Mouse (Mus musculus): Measurements from ENCODE around the gene Klhl7. TPM values are rescaled to one million over a fixed set of nuclear protein-coding genes. Genes with fewer than 3 reads are reported as not detected.

The Klhl7 gene
- polyA plus RNA-seq, 1 experiment: 0.28 TPM

GRCm38 (mm10) chr5:24126967-24127366 is 26.6 kb downstream of the Klhl7 start:
- Histone ChIP-seq H3K4me1 (ENCODE audit: control insufficient read depth, insufficient read depth, insufficient read length, low read length) (no peaks in the 10 kb centered on the region), H3K27me3 (ENCODE audit: control insufficient read depth, insufficient read depth, low read length) (no peaks in the 10 kb centered on the region), H3K27ac (ENCODE audit: insufficient read depth, low read depth, low read length) (no peak overlapping the region), H3K36me3 (ENCODE audit: control insufficient read depth, insufficient read depth, low read length) (no peaks in the 10 kb centered on the region), H3K4me3 (ENCODE audit: low read depth, low read length) (no peak overlapping the region)
- WGBS: 83% methylated on average over 4 of the region's 4 CpGs
- TF ChIP-seq POLR2A (IDR thresholded peaks at IDR 0.05; ENCODE audit: low read depth, low read length): no peak
- TF ChIP-seq CTCF (IDR thresholded peaks at IDR 0.05; ENCODE audit: extremely low read depth, insufficient read length, insufficient replicate concordance, low read depth, low read length): no peak

- WGBS: 83% methylated on average over 5 of the region's 5 CpGs
- H3K36me3 ChIP-seq (ENCODE audit: control insufficient read depth, insufficient read depth, low read length): peaks cover 7% of the 10 kb centered on the region
- no peak for TF ChIP-seq POLR2A (IDR thresholded peaks at IDR 0.05; ENCODE audit: low read depth, low read length)
- no peak for TF ChIP-seq CTCF (IDR thresholded peaks at IDR 0.05; ENCODE audit: extremely low read depth, insufficient read length, insufficient replicate concordance, low read depth, low read length)
- no peak overlapping the region for H3K27ac ChIP-seq (ENCODE audit: insufficient read depth, low read depth, low read length)
- H3K27me3 ChIP-seq (ENCODE audit: control insufficient read depth, insufficient read depth, low read length): no peaks in the 10 kb centered on the region
- no peaks in the 10 kb centered on the region for H3K4me1 ChIP-seq (ENCODE audit: control insufficient read depth, insufficient read depth, insufficient read length, low read length)
- no peak overlapping the region for H3K4me3 ChIP-seq (ENCODE audit: low read depth, low read length)
Measured at GRCm38 (mm10) chr5:24146964-24147363, 46.6 kb downstream of the Klhl7 start.

DNA sequence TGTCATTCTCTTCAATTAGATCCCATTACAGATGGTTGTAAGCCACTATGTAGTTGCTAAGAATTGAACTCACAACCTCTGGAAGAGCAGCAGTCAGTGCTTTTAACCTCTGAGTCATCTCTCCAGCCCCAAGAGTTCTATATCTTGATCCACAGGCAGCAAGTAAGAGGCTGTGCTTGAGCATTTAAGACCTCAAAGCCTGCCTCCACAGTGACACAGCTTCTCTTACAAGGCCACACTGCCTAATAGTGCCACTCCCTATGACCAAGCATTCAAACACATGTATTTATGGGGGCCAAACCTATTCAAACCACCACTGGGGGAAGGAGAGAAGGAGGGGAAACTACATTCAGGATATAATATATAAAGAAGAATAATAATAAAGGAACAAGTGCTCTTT is 51.8 kb downstream of the Klhl7 start:
- H3K4me1 ChIP-seq (ENCODE audit: control insufficient read depth, insufficient read depth, insufficient read length, low read length): no peaks in the 10 kb centered on the region
- H3K36me3 ChIP-seq (ENCODE audit: control insufficient read depth, insufficient read depth, low read length): peaks cover 5% of the 10 kb centered on the region; the same call in 1 of the 2 replicates
- TF ChIP-seq POLR2A (IDR thresholded peaks at IDR 0.05; ENCODE audit: low read depth, low read length): no peak
- no peak for TF ChIP-seq CTCF (IDR thresholded peaks at IDR 0.05; ENCODE audit: extremely low read depth, insufficient read length, insufficient replicate concordance, low read depth, low read length)
- no peak overlapping the region for H3K27ac ChIP-seq (ENCODE audit: insufficient read depth, low read depth, low read length)
- H3K4me3 ChIP-seq (ENCODE audit: low read depth, low read length): no peak overlapping the region
- no peaks in the 10 kb centered on the region for H3K27me3 ChIP-seq (ENCODE audit: control insufficient read depth, insufficient read depth, low read length)

DNA sequence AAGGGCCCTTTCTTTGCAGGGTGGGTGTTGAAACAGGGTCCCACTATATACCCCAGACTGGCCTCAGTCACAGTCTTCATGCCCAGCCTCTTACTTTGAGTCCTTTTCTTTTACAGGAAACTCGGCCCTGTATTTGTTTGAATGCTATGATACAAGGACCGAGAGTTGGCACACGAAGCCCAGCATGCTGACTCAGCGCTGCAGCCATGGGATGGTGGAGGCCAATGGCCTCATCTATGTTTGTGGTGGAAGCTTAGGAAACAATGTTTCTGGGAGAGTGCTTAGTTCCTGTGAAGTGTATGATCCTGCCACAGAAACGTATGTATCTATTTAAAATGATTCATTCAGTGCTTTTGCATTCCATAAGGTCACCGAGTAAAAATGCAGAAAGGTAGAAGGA is 56.4 kb downstream of the Klhl7 start:
- Histone ChIP-seq H3K27me3 (ENCODE audit: control insufficient read depth, insufficient read depth, low read length) (no peaks in the 10 kb centered on the region), H3K27ac (ENCODE audit: insufficient read depth, low read depth, low read length) (no peak overlapping the region), H3K4me1 (ENCODE audit: control insufficient read depth, insufficient read depth, insufficient read length, low read length) (no peaks in the 10 kb centered on the region), H3K36me3 (ENCODE audit: control insufficient read depth, insufficient read depth, low read length) (peaks cover 6% of the 10 kb centered on the region; the same call in 1 of the 2 replicates), H3K4me3 (ENCODE audit: low read depth, low read length) (no peak overlapping the region)
- 87% methylated on average over 6 of the region's 6 CpGs for WGBS
- no peak for TF ChIP-seq POLR2A (IDR thresholded peaks at IDR 0.05; ENCODE audit: low read depth, low read length)
- no peak for TF ChIP-seq CTCF (IDR thresholded peaks at IDR 0.05; ENCODE audit: extremely low read depth, insufficient read length, insufficient replicate concordance, low read depth, low read length)

DNA sequence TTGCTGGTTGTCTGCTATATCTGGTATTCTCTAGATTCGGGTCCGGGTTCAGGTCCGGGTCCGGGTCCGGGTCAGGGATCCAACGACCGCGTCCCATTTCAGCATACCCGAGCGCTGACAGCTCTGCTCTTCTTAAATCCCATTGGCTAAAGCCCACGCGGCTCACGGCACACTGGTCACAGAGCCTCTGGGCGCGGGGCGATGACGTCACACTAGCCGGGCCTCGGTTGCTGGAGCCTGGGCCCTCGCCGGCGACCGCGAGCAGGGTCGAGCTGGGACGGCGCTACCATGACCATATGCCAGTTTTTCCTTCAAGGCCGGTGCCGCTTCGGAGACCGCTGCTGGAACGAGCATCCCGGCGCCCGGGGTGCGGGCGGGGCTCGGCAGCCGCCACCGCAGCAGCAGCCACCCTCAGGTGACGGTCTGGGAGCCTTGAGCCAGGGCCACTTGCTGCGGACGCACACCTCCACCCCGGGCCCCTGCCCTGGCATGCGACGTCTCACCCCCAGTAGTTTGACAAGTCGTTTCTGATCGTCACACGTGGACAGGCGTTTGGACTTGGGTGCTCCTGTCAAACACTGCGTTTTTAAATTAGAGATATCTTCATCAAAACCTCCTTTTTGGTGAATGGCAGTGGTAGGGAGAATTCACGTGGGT is 64.5 kb downstream of the Klhl7 start, which contains the start of gene Nupl2:
Nupl2 (plus strand) TSS at position 175 of the 657 bp plus-strand sequence.
- H3K4me3 ChIP-seq (ENCODE audit: low read depth, low read length): peak within 1 kb of the TSS; percentile 93
- TF ChIP-seq POLR2A (IDR thresholded peaks at IDR 0.05; ENCODE audit: low read depth, low read length): no peak
- no peak for TF ChIP-seq CTCF (IDR thresholded peaks at IDR 0.05; ENCODE audit: extremely low read depth, insufficient read length, insufficient replicate concordance, low read depth, low read length)
- peaks cover 9% of the 10 kb centered on the region; the same call in 1 of the 2 replicates for H3K36me3 ChIP-seq (ENCODE audit: control insufficient read depth, insufficient read depth, low read length)
- H3K27me3 ChIP-seq (ENCODE audit: control insufficient read depth, insufficient read depth, low read length): no peaks in the 10 kb centered on the region
- H3K4me1 ChIP-seq (ENCODE audit: control insufficient read depth, insufficient read depth, insufficient read length, low read length): no peaks in the 10 kb centered on the region; the same call in 1 of the 2 replicates
- WGBS: under 1% methylated on average over 52 of the region's 52 CpGs
- no peak within 1 kb of the TSS for H3K27ac ChIP-seq (ENCODE audit: insufficient read depth, low read depth, low read length)

GRCm38 (mm10) chr5:24167263-24167662 is 66.9 kb downstream of the Klhl7 start:
- H3K4me3 ChIP-seq (ENCODE audit: low read depth, low read length): no peak overlapping the region
- no peaks in the 10 kb centered on the region for H3K27me3 ChIP-seq (ENCODE audit: control insufficient read depth, insufficient read depth, low read length)
- TF ChIP-seq POLR2A (IDR thresholded peaks at IDR 0.05; ENCODE audit: low read depth, low read length) (no peak), CTCF (IDR thresholded peaks at IDR 0.05; ENCODE audit: extremely low read depth, insufficient read length, insufficient replicate concordance, low read depth, low read length) (peak; percentile 31; the same call in 1 of the 2 replicates)
- no peak overlapping the region for H3K27ac ChIP-seq (ENCODE audit: insufficient read depth, low read depth, low read length)
- WGBS: 59% methylated on average over 5 of the region's 5 CpGs
- H3K4me1 ChIP-seq (ENCODE audit: control insufficient read depth, insufficient read depth, insufficient read length, low read length): no peaks in the 10 kb centered on the region; the same call in 1 of the 2 replicates
- H3K36me3 ChIP-seq (ENCODE audit: control insufficient read depth, insufficient read depth, low read length): peaks cover 13% of the 10 kb centered on the region; the same call in 1 of the 2 replicates

DNA sequence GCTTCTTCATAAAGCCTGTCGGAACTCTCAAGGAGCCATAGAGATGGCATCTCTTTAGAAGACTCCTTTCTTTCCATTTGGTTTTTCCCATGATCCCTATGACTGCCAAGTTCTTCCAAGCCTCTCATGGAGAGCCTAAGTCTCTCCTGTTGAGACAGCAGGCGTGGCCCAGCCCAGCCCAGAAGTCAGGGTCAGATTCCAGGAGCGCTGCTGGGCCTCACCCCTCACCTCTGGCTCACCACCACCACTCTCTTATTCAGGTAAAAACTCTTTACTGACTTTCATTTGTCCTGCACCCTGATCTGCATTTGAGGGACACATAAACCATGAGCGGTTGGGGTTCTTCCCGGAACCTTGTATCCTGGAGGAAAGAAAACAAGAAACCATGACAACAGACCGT is 69.5 kb downstream of the Klhl7 start:
- peaks cover 19% of the 10 kb centered on the region; the same call in 1 of the 2 replicates for H3K36me3 ChIP-seq (ENCODE audit: control insufficient read depth, insufficient read depth, low read length)
- WGBS: 82% methylated on average over 6 of the region's 6 CpGs
- TF ChIP-seq CTCF (IDR thresholded peaks at IDR 0.05; ENCODE audit: extremely low read depth, insufficient read length, insufficient replicate concordance, low read depth, low read length): no peak
- TF ChIP-seq POLR2A (IDR thresholded peaks at IDR 0.05; ENCODE audit: low read depth, low read length): no peak
- no peak overlapping the region for H3K4me3 ChIP-seq (ENCODE audit: low read depth, low read length)
- no peaks in the 10 kb centered on the region for H3K27me3 ChIP-seq (ENCODE audit: control insufficient read depth, insufficient read depth, low read length)
- H3K27ac ChIP-seq (ENCODE audit: insufficient read depth, low read depth, low read length): no peak overlapping the region
- H3K4me1 ChIP-seq (ENCODE audit: control insufficient read depth, insufficient read depth, insufficient read length, low read length): no peaks in the 10 kb centered on the region; the same call in 1 of the 2 replicates

All from small intestine, adult 2 months (tissue).